Mouse (Mus musculus) bone marrow, adult 2 months (tissue): ENCODE results near the gene Wdr75.

Experiments used
- CTCF ChIP-seq: fragments of 200-500 bp; IDR thresholded peaks from 2 replicates; pipeline ENCODE4 v1.5.1; 2011; ENCODE audit warnings: low read length, control low read depth; ENCODE audit not compliant: control insufficient read depth, insufficient read depth
- POLR2A ChIP-seq: fragments of 200-500 bp; IDR thresholded peaks from 2 replicates; pipeline ENCODE4 v1.6.1; 2011; ENCODE audit warnings: low read depth, mild to moderate bottlenecking, control low read depth, low read length, borderline replicate concordance; ENCODE audit not compliant: control insufficient read depth

DNA sequence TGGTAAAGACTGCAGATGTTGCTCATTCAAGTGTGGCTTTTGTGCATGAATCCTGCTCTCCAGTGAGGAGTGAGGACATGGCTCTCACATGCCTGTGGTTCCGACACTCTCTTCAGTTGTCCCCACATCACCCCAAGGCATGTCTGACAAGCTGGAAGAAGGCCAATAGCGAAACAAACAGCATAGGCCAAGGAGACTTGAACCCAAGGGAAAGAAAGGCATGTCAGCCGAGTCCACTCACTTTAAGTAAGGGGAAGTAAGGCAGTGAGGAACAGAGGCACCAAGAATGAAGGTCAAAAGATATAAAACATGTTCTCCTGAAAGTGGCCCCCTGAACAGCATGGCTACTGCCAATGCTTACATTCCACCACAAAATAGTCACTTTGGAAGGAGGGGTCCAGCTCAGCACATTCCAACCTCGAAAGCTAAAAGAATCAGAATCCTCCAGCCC is 69.6 kb downstream of the Wdr75 start:
- no peak for TF ChIP-seq CTCF
- no peak for TF ChIP-seq POLR2A
